Mouse (Mus musculus) forebrain, embryonic 12.5 days (tissue): ENCODE data around the gene Uso1. TPM values are rescaled to one million over a fixed set of nuclear protein-coding genes. Genes with fewer than 3 reads are reported as not detected.
A peak's percentile ranks its signal among the peaks of the same experiment; 100 is the strongest.
"Not testable (repeated sequence)": the region's sequence is repeated elsewhere in the genome, so short reads cannot be mapped to it uniquely, and the experiment has no call there.

Experiments
- ATAC-seq: fragments of 200-750 bp; cut with Nextera tagmentation; 2 replicates; pipeline ENCODE4 v1.8.0; 2017; ENCODE audit warnings: moderate TSS enrichment; ENCODE audit not compliant: low FRiP score
- H3K27ac ChIP-seq: fragments of 300-500 bp; sonication (generic); 2 replicates; pipeline ENCODE4 v1.5.1; 2016; ENCODE audit warnings: mild to moderate bottlenecking
- H3K27me3 ChIP-seq: fragments of 300-500 bp; sonication (generic); 2 replicates; pipeline ENCODE4 v1.6.1; 2016; ENCODE audit warnings: mild to moderate bottlenecking
- H3K36me3 ChIP-seq: fragments of 300-500 bp; sonication (generic); replicated peaks from 2 replicates; pipeline ENCODE4 v1.6.1; 2016; ENCODE audit warnings: mild to moderate bottlenecking
- H3K4me1 ChIP-seq: fragments of 300-500 bp; sonication (generic); 2 replicates; pipeline ENCODE4 v1.6.1; 2016
- H3K4me2 ChIP-seq: fragments of 300-500 bp; sonication (generic); 2 replicates; pipeline ENCODE4 v1.6.1; 2016; ENCODE audit warnings: mild to moderate bottlenecking, moderate library complexity
- H3K4me3 ChIP-seq: fragments of 300-500 bp; sonication (generic); replicated peaks from 2 replicates; pipeline ENCODE4 v1.5.1; 2016; ENCODE audit warnings: mild to moderate bottlenecking
- H3K9ac ChIP-seq: fragments of 300-500 bp; sonication (generic); 2 replicates; pipeline ENCODE4 v1.6.1; 2016; ENCODE audit warnings: mild to moderate bottlenecking
- H3K9me3 ChIP-seq: fragments of 300-500 bp; sonication (generic); 2 replicates; pipeline ENCODE4 v1.6.1; 2016
- WGBS: fragments of 180-500 bp; shearing (Covaris S2); methylation state at CpG from one replicate; pipeline ENCODE4 v1.1.7; 2016; 5-methylcytosine and 5-hydroxymethylcytosine counted together
- polyA plus RNA-seq: library from polyadenylated mRNA; unstranded; fragments of >200 nt; fragmentation: Nextera tagmentation; extraction: Ambion mirVana; gene quantifications from 2 replicates; pipeline ENCODE4 v1.2.1, GENCODE M21; 2016

Uso1 gene
- polyA plus RNA-seq, 1 experiment from 2014 or later, result 48.1 TPM

DNA sequence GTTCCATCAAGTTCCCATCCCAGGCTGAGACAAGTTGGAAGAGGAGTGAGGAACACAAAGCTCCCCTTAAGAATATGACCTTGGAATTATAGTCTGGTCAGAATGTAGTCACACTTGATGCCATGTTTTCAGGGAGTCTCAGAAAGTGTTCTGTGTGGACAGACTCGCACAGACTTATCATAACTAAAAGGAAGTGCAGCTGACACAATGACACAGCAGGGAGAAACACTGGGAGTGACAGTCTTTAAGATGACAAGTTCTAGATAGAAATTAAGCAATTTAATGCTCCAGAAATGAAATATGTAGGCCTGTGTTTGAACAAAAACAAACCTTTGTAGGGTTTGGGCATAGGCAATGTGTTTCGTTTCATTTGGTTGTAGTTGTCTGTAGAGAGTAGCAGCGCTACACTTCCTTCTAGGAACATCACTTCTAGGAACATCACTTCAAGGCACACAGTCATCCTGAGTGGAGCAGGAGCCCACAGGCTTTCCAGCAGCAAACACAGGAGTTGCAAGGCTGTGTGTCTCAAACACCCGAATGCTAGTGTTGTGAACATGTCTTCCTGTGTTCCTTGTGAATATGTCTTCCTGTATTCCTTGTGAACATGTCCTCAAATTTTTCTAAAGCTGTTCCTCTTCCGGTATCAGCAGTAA lies 11.7 kb downstream of the Uso1 start:
- H3K4me3 ChIP-seq, result no peak overlapping the region
- H3K27me3 ChIP-seq, result no peaks in the 10 kb centered on the region
- WGBS, result 92% methylated on average over 5 of the region's 5 CpGs
- H3K36me3 ChIP-seq, result peaks cover 12% of the 10 kb centered on the region
- no peak overlapping the region for H3K4me2 ChIP-seq
- H3K9ac ChIP-seq, result no peak overlapping the region
- no peak for ATAC-seq
- no peaks in the 10 kb centered on the region for H3K9me3 ChIP-seq
- H3K4me1 ChIP-seq, result no peaks in the 10 kb centered on the region
- no peak overlapping the region for H3K27ac ChIP-seq

DNA sequence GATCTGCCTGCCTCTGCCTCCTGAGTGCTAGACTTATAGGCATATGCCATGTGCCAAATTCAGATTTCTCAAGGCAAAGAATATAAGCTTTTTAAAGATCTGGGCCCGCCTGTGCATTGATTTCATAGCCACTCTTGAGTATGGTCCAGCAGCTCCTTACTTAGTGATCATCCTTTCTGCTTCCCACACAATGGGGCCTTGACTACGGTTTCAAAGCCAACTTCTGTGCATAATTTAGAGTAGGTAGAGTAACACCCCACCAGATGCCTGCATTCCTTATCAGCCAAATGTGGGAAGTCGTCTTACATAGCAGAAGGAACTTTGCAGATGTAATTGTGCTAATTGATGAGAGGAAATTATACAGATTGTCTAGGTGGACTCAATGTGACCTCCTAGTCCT lies 17.1 kb downstream of the Uso1 start:
- no peak for ATAC-seq
- Histone ChIP-seq H3K4me3 (no peak overlapping the region), H3K9ac (no peak overlapping the region), H3K9me3 (no peaks in the 10 kb centered on the region), H3K36me3 (peaks cover 18% of the 10 kb centered on the region), H3K27ac (no peak overlapping the region), H3K27me3 (no peaks in the 10 kb centered on the region), H3K4me1 (no peaks in the 10 kb centered on the region), H3K4me2 (no peak overlapping the region)
- 90% methylated on average over 3 of the region's 3 CpGs for WGBS

- no peaks in the 10 kb centered on the region for H3K27me3 ChIP-seq
- no peak overlapping the region for H3K9ac ChIP-seq
- peaks cover 19% of the 10 kb centered on the region for H3K36me3 ChIP-seq
- H3K9me3 ChIP-seq, result no peaks in the 10 kb centered on the region
- H3K4me1 ChIP-seq, result no peaks in the 10 kb centered on the region
- H3K4me3 ChIP-seq, result no peak overlapping the region
- no peak for ATAC-seq
- H3K27ac ChIP-seq, result no peak overlapping the region
- no peak overlapping the region for H3K4me2 ChIP-seq
- WGBS, result 95% methylated on average over 6 of the region's 6 CpGs
Observed at GRCm38 (mm10) chr5:92165976-92166375, 28.2 kb downstream of the Uso1 start.

DNA sequence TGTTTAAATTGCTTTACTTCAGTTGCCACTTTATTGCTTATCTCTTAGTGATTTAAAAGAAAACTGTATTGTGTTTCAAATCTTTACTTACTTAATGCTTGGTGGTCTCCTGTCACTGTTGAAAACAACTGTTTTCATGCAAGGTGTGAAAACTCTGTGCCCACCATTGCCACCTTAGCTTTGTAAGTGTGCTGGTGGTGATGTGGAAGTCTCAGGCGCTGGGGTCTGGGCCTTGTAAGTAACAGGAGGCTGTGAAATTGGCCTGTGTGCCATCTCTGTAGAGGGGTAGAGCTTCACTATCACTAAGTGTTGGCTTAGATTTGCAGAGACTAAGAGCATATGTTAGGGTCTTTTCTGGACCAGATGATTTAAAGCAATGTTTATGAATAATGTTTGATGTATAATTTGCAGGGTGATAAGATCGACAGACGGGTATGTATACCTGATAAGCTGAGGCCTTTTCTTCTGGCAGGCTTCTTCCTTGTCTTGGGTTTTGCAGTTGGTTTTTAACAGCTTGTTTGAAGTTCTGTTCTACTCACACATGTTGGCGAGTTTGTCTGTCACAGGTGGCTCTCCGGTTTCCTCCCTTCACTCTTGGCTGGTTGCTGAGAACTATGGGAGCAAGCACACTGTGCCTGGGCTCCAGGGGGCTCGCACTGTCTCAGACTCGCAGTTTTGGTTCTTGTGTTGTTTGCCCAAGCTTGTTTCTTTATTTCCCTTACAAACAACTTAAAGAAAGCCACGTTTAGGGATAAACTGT lies 45.5 kb downstream of the Uso1 start:
- Histone ChIP-seq H3K9ac (no peak overlapping the region), H3K27me3 (no peaks in the 10 kb centered on the region), H3K9me3 (no peaks in the 10 kb centered on the region), H3K4me2 (no peak overlapping the region), H3K4me1 (no peaks in the 10 kb centered on the region), H3K27ac (no peak overlapping the region), H3K4me3 (no peak overlapping the region), H3K36me3 (peaks cover 54% of the 10 kb centered on the region)
- 89% methylated on average over 8 of the region's 8 CpGs for whole genome bisulfite sequencing
- no peak for ATAC-seq

DNA sequence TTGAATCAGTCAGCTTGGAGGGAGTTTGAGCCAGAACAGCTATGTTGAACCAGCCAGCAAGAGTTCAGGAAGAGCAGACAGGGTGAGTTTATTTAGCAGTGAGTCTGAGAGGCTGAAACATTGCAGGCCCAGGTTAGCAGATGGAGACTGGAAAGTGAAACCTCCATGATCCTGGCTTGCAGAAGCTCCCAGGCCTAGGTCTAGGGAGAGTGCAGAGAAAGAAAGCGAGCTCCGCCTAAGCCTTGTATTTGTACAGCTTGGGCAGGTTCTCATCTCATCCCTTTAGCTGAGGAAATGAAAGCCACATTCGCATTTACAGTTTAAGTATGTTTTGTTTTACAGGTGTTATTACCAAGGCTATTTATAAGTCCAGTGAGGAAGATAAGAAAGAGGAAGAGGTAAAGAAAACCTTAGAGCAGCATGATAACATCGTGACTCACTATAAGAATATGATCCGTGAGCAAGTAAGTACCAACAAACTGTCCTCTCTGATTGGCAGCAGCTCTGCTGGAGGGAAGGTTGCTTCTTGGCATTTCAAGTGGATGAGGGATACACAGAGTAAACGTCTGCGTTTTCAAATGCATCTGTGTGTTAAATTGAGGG lies 51.2 kb downstream of the Uso1 start:
- Histone ChIP-seq H3K4me1 (no peaks in the 10 kb centered on the region), H3K27ac (no peak overlapping the region), H3K9ac (no peak overlapping the region), H3K9me3 (0 out of 2 replicates have a peak, but pooled peaks cover 2% of the 10 kb centered on the region), H3K4me3 (no peak overlapping the region), H3K27me3 (no peaks in the 10 kb centered on the region), H3K36me3 (peaks cover 57% of the 10 kb centered on the region), H3K4me2 (no peak overlapping the region)
- no peak for ATAC-seq
- 92% methylated on average over 7 of the region's 7 CpGs for WGBS

- peaks cover 74% of the 10 kb centered on the region for H3K36me3 ChIP-seq
- WGBS, result 69% methylated on average over 2 of the region's 2 CpGs
Observed at GRCm38 (mm10) chr5:92195716-92196115, 58.0 kb downstream of the Uso1 start.

GRCm38 (mm10) chr5:92196895-92197811 lies 59.4 kb downstream of the Uso1 start:
- H3K36me3 ChIP-seq, result peaks cover 83% of the 10 kb centered on the region
- 0 out of 2 replicates have a peak, but pooled peaks have one; percentile 55 for ATAC-seq
- no peaks in the 10 kb centered on the region for H3K9me3 ChIP-seq
- no peak overlapping the region for H3K4me3 ChIP-seq
- no peaks in the 10 kb centered on the region for H3K27me3 ChIP-seq
- H3K9ac ChIP-seq, result no peak overlapping the region
- WGBS, result 80% methylated on average over 15 of the region's 15 CpGs
- H3K4me2 ChIP-seq, result no peak overlapping the region
- H3K4me1 ChIP-seq, result peaks cover 6% of the 10 kb centered on the region; the same call in 1 of the 2 replicates
- H3K27ac ChIP-seq, result peak overlapping the region; percentile 53; the same call in 1 of the 2 replicates

More at GRCm38 (mm10) chr5:92195716-92196115, 58.0 kb downstream of the Uso1 start:
- ATAC-seq, H3K4me3 ChIP-seq, H3K9me3 ChIP-seq, H3K27me3 ChIP-seq, H3K4me1 ChIP-seq, H3K9ac ChIP-seq, H3K4me2 ChIP-seq, H3K27ac ChIP-seq: not testable (repeated sequence)

GRCm38 (mm10) chr5:92198266-92198665 lies 60.5 kb downstream of the Uso1 start:
- ATAC-seq, result no peak
- Histone ChIP-seq H3K4me2 (no peak overlapping the region), H3K9me3 (no peaks in the 10 kb centered on the region), H3K4me1 (peaks cover 6% of the 10 kb centered on the region; the same call in 1 of the 2 replicates), H3K9ac (no peak overlapping the region), H3K36me3 (peaks cover 82% of the 10 kb centered on the region), H3K27ac (no peak overlapping the region), H3K27me3 (no peaks in the 10 kb centered on the region), H3K4me3 (no peak overlapping the region)
- WGBS, result 84% methylated on average over 8 of the region's 8 CpGs

DNA sequence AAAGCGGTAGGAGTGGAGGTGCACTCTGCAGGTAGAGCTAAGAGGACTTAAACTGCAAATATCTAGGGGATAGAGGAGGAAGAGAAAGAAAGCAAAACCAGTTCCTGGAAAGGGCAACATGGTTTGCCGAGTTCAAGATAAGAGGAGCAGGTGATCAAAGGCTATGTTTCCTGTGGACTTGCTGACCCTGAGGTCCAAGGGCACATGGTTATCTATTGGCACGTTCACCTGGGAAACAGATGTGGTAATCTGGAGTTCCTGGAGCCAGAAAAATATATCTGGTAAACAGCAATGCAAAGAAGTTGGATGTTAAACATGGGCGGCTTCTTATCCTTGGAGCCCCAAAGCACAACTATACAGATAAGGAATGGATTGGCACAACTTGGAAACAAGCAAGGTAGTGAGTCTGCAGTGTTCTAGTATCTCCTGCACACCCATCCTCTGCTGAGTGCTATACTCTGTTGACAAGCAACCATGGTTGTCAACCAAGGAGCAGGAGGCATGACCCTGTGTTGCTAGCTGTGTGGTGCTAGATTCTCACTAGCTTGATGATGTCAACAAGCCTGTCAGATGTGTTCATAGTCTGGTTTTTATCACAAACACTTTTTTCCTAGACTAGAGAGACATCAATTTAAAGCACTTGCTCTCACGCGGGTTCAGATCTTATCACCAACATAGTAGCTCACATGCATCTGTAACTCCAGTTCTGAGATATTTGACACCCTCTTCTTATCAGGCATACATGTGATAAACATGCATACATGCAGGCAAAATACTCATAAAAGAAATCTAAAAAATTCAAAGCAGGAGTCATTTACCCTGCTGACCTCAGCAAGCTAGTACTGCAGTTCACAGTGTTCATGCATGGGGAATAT lies 66.7 kb downstream of the Uso1 start:
- WGBS, result 91% methylated on average over 6 of the region's 6 CpGs
- Histone ChIP-seq H3K27ac (no peak overlapping the region), H3K36me3 (peaks cover 58% of the 10 kb centered on the region), H3K9me3 (no peaks in the 10 kb centered on the region), H3K4me1 (no peaks in the 10 kb centered on the region), H3K9ac (no peak overlapping the region), H3K4me3 (no peak overlapping the region), H3K27me3 (no peaks in the 10 kb centered on the region), H3K4me2 (no peak overlapping the region)
- ATAC-seq, result no peak

DNA sequence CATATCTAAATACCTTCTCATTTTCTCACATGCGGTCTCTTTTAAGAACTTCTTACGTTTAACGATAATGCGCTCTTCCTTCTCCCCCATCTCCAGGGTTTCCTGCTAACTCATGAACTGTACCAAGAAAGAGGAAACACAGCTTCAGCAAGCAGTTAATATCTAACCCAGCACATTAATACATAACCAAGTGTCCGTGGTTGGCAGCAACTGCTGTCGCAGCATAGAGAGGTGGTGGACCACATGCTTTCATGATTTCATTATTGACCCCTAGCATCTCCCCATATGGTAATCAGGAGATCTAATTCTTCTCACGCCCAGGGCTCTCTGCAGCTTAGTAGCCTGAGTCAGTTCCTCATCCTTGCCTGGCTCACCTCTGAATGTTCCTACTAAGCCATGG lies 67.4 kb downstream of the Uso1 start:
- peaks cover 51% of the 10 kb centered on the region for H3K36me3 ChIP-seq
- no peak overlapping the region for H3K4me2 ChIP-seq
- H3K4me1 ChIP-seq, result no peaks in the 10 kb centered on the region
- no peaks in the 10 kb centered on the region for H3K27me3 ChIP-seq
- H3K27ac ChIP-seq, result no peak overlapping the region
- ATAC-seq, result no peak
- H3K4me3 ChIP-seq, result no peak overlapping the region
- WGBS, result 96% methylated on average over 7 of the region's 7 CpGs
- H3K9ac ChIP-seq, result no peak overlapping the region
- no peaks in the 10 kb centered on the region for H3K9me3 ChIP-seq

DNA sequence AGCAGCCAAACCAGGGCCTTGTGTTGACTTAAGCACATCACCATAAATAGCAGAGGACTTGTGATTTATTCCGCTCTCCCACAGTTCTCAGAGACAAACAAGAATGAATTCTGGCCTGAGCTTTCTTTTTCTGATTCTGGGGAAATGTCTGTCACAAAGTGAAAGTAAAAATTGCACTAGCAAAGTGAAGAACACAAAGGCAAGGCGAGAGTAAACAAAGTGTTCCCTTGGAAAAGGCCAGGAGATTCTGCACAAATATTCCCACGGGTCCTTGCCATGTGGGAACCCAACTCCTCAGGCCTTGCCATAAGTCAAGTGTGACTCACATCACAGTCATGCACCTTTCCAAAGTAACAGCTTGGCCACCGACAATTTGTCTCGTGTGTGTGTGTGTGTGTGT lies 68.0 kb downstream of the Uso1 start:
- H3K4me3 ChIP-seq, result no peak overlapping the region
- H3K36me3 ChIP-seq, result peaks cover 47% of the 10 kb centered on the region
- no peak overlapping the region for H3K27ac ChIP-seq
- H3K4me2 ChIP-seq, result no peak overlapping the region
- no peak for ATAC-seq
- H3K9me3 ChIP-seq, result no peaks in the 10 kb centered on the region
- 95% methylated on average over 5 of the region's 5 CpGs for WGBS
- H3K9ac ChIP-seq, result no peak overlapping the region
- no peaks in the 10 kb centered on the region for H3K4me1 ChIP-seq
- H3K27me3 ChIP-seq, result no peaks in the 10 kb centered on the region
